Mouse (Mus musculus) right cerebral cortex, postnatal 4 days (tissue): Measurements from ENCODE around the gene Itgb1.

Experiments
- DNase-seq: peaks from one replicate; pipeline ENCODE4 v3.0.0-alpha.2; 2022

Itgb1 gene

GRCm38 (mm10) chr8:128684609-128685506 is 596 bp upstream of the Itgb1 start:
- DNase-seq, result no peak

GRCm38 (mm10) chr8:128686429-128686990 is 1.1 kb downstream of the Itgb1 start:
- no peak for DNase-seq

- DNase-seq, result no peak
Observed at GRCm38 (mm10) chr8:128688679-128689078, 3.2 kb downstream of the Itgb1 start.

- DNase-seq, result no peak
Observed at GRCm38 (mm10) chr8:128690056-128690455, 4.6 kb downstream of the Itgb1 start.

GRCm38 (mm10) chr8:128696701-128697397 is 11.4 kb downstream of the Itgb1 start:
- DNase-seq, result no peak

- no peak for DNase-seq
Observed at GRCm38 (mm10) chr8:128697945-128698344, 12.5 kb downstream of the Itgb1 start.

GRCm38 (mm10) chr8:128704376-128704775 is 18.9 kb downstream of the Itgb1 start:
- no peak for DNase-seq

GRCm38 (mm10) chr8:128704836-128705235 is 19.4 kb downstream of the Itgb1 start:
- DNase-seq, result no peak

- DNase-seq, result peak; percentile 86
Observed at GRCm38 (mm10) chr8:128709261-128709660, 23.8 kb downstream of the Itgb1 start.

GRCm38 (mm10) chr8:128716184-128716583 is 30.7 kb downstream of the Itgb1 start:
- DNase-seq, result no peak

GRCm38 (mm10) chr8:128724819-128725218 is 39.4 kb downstream of the Itgb1 start:
- DNase-seq, result peak; percentile 11

GRCm38 (mm10) chr8:128727213-128727612 is 41.8 kb downstream of the Itgb1 start:
- DNase-seq, result no peak

GRCm38 (mm10) chr8:128732254-128732653 is 46.8 kb downstream of the Itgb1 start:
- DNase-seq, result no peak

GRCm38 (mm10) chr8:128734118-128734517 is 48.7 kb downstream of the Itgb1 start:
- DNase-seq, result no peak

GRCm38 (mm10) chr8:128735692-128736091 is 50.2 kb downstream of the Itgb1 start:
- DNase-seq, result no peak
